Mouse (Mus musculus): ENCODE data around the gene Ankrd17. TPM values are rescaled to one million over a fixed set of nuclear protein-coding genes. Genes with fewer than 3 reads are reported as not detected.
"Not testable (repeated sequence)": the region's sequence is repeated elsewhere in the genome, so short reads cannot be mapped to it uniquely, and the experiment has no call there.

Ankrd17 gene
- polyA plus RNA-seq, 1 experiment from 2014 or later = 22.0 TPM

DNA sequence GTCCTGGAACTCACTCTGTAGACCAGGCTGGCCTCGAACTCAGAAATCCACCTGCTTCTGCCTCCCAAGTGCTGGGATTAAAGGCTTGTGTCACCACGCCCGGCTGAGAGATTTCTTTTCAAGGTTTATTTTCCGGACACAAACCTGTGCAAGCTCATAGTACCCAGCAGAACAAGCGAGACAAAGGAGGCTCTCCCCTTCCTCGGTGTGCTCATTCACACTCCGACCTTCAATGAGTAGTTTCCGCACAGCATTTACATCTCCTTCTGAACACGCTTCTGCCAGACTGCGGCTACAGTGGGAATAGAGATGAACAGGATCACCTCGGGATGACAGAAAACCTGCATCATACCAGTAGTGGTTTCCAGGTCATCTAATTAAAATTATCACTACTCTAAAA lies 68.0 kb downstream of the Ankrd17 start:
- Histone ChIP-seq H3K27ac (no peak overlapping the region), H3K27me3 (ENCODE audit: poor library complexity, severe bottlenecking) (no peaks in the 10 kb centered on the region), H3K9me3 (no peaks in the 10 kb centered on the region), H3K4me1 (no peaks in the 10 kb centered on the region), H3K4me3 (no peak overlapping the region), H3K36me3 (replicated peaks) (peaks cover 84% of the 10 kb centered on the region)
- WGBS = 96% methylated on average over 11 of the region's 11 CpGs
- DNase-seq (ENCODE audit: extremely low spot score, low spot score) = no peak

DNA sequence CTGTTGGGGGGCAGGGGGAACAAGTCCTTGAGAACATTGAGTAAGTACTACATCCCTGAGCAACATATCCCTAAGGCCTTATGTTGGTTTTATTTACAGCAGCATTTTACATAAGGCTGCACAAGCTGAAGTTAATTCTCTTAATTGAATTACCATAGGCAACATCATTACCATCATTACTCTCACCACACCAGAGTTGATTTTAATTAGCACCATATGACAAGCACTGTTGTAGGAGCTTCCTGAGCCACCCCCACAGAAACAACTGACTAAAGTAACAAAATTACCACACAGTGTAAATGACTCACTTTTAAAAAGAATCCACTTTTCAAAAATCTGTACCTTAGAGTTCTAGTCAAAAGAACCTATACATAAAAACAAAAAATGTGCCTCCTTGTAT lies 76.5 kb downstream of the Ankrd17 start:
- no peak for DNase-seq (ENCODE audit: extremely low spot score, low spot score)
- Histone ChIP-seq H3K4me1 (no peaks in the 10 kb centered on the region), H3K36me3 (replicated peaks) (peaks cover 95% of the 10 kb centered on the region), H3K27ac (no peak overlapping the region), H3K9me3 (no peaks in the 10 kb centered on the region), H3K4me3 (no peak overlapping the region), H3K27me3 (ENCODE audit: poor library complexity, severe bottlenecking) (no peaks in the 10 kb centered on the region)

DNA sequence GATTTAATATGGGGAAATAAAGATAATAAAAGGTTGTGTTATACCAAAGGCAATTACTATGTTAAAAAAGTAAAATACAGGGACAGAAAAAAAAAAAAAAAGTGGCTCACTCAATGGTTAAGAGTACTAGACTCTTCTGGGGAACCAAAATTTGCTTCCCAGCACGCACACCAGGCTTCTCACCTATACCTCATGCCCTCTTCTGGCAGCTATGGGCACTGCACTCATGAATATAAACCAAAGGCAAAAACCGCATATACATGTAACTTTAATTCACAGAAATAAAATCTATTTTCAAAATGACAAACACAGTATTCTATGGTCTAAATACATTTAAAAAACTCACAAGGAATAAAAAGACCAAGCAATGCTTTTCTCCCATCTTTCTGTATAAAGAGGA lies 79.8 kb downstream of the Ankrd17 start:
- no peaks in the 10 kb centered on the region for H3K4me1 ChIP-seq
- no peaks in the 10 kb centered on the region for H3K27me3 ChIP-seq (ENCODE audit: poor library complexity, severe bottlenecking)
- 81% methylated on average over 2 of the region's 2 CpGs for WGBS
- H3K4me3 ChIP-seq = no peak overlapping the region
- no peak overlapping the region for H3K27ac ChIP-seq
- H3K9me3 ChIP-seq = no peaks in the 10 kb centered on the region
- H3K36me3 ChIP-seq (replicated peaks) = peaks cover 96% of the 10 kb centered on the region
- no peak for DNase-seq (ENCODE audit: extremely low spot score, low spot score)

DNA sequence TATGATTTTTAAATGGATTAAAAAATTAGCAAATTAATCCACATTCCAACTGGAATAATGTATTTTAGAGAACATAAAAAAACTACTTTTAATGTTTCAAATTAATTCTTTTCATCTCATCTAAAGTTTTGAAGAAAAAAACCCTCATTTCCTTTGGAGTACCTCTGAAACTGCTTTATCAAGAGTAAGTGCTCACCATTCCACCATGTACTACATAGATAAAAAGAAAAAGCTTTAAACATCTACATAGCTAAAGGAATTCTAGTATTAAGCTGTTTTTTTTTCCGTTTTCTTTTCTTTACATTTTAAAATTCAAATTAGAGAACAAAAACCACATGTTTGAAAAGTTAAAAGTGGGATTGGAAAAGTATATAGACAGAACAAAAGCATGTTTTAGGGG lies 86.3 kb downstream of the Ankrd17 start:
- WGBS = 91% methylated on average over 1 of the region's 1 CpGs
- Histone ChIP-seq H3K4me1 (no peaks in the 10 kb centered on the region), H3K27me3 (ENCODE audit: poor library complexity, severe bottlenecking) (no peaks in the 10 kb centered on the region), H3K27ac (no peak overlapping the region), H3K4me3 (no peak overlapping the region), H3K9me3 (no peaks in the 10 kb centered on the region), H3K36me3 (replicated peaks) (peaks cover 66% of the 10 kb centered on the region)
- DNase-seq (ENCODE audit: extremely low spot score, low spot score) = no peak

DNA sequence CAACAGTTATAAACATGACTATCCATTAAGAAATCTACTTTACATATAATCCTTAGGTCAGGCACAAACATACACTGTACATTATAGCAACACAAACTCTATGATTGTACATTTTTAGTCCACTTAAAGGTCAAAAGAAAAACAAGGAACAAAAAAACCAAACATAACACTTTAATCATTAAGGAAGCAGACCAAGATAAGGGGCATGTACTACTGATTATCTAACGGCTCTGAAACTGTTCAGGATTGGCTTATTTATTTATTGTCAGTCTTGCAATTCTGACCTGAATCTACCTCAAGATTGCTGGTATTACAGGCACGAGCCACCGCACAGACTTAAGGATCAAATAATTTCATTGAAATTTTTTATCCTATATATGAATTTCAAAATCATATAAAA lies 87.0 kb downstream of the Ankrd17 start:
- 91% methylated on average over 3 of the region's 3 CpGs for WGBS
- Histone ChIP-seq H3K4me3 (no peak overlapping the region), H3K4me1 (no peaks in the 10 kb centered on the region), H3K9me3 (no peaks in the 10 kb centered on the region), H3K27me3 (ENCODE audit: poor library complexity, severe bottlenecking) (no peaks in the 10 kb centered on the region), H3K27ac (no peak overlapping the region), H3K36me3 (replicated peaks) (peaks cover 65% of the 10 kb centered on the region)
- no peak for DNase-seq (ENCODE audit: extremely low spot score, low spot score)

DNA sequence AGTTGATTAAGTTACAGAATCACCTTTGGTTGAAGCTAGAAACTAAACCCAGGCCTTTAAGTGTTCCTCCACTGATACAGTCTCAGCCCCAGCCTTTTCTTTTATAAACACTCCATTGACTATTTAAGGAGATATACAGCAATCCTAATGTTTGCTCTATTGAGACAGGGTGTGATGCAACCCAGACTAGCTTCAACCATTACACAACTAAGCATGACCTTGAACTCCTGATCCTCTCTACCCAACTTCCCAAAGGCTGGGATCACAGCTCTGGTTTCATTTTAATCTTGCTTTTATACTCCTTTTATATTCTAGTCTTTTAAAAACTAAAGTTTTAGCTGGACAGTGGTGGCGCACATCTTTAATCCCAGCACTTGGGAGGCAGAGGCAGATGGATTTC lies 88.9 kb downstream of the Ankrd17 start:
- Histone ChIP-seq H3K9me3 (no peaks in the 10 kb centered on the region), H3K36me3 (replicated peaks) (peaks cover 60% of the 10 kb centered on the region), H3K27me3 (ENCODE audit: poor library complexity, severe bottlenecking) (no peaks in the 10 kb centered on the region), H3K4me1 (no peaks in the 10 kb centered on the region), H3K27ac (no peak overlapping the region), H3K4me3 (no peak overlapping the region)
- 91% methylated on average over 1 of the region's 1 CpGs for WGBS
- DNase-seq (ENCODE audit: extremely low spot score, low spot score) = no peak

DNA sequence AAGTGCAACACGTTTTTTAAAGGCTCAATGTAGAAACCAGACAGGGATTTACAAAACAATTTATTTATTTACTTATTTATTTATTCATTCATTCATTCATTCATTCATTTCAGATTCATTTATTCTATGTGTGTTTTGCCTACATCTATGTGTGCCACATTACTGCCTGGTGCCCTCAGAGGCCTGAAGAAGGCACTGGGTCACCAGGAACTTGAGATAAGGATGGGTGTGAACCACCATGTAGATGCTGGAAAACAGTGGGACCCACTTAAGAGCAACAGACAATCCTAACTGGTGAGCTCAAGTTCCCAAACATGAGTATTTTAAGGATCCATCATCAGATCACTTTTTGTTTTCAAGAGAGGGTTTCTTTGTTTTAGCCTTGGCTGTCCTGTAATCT lies 91.6 kb downstream of the Ankrd17 start:
- no peak for DNase-seq (ENCODE audit: extremely low spot score, low spot score)
- Histone ChIP-seq H3K27me3 (ENCODE audit: poor library complexity, severe bottlenecking) (no peaks in the 10 kb centered on the region), H3K27ac (no peak overlapping the region), H3K4me1 (no peaks in the 10 kb centered on the region), H3K36me3 (replicated peaks) (peaks cover 64% of the 10 kb centered on the region), H3K9me3 (no peaks in the 10 kb centered on the region), H3K4me3 (no peak overlapping the region)
- WGBS = 91% methylated on average over 1 of the region's 1 CpGs

DNA sequence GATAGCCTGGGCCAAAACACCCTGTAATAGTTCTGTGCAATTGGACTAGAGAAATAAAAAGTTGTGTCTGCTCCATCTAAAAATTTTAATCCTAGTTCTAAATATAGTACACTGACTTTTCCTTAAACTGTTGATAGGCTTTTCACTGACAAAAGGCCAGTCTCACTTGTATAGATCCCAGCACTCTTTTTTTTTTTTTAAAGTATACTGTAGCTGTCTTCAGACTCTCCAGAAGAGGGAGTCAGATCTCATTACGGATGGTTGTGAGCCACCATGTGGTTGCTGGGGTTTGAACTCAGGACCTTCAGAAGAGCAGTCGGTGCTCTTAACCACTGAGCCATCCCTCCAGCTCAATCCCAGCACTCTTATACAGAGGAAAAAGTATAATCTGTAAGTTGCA lies 104.1 kb downstream of the Ankrd17 start:
- not testable (repeated sequence) for H3K4me3 ChIP-seq; H3K9me3 ChIP-seq; H3K27ac ChIP-seq; DNase-seq (ENCODE audit: extremely low spot score, low spot score); H3K27me3 ChIP-seq (ENCODE audit: poor library complexity, severe bottlenecking); H3K4me1 ChIP-seq
- peaks cover 100% of the 10 kb centered on the region for H3K36me3 ChIP-seq (replicated peaks)
- WGBS = 87% methylated on average over 2 of the region's 2 CpGs

DNA sequence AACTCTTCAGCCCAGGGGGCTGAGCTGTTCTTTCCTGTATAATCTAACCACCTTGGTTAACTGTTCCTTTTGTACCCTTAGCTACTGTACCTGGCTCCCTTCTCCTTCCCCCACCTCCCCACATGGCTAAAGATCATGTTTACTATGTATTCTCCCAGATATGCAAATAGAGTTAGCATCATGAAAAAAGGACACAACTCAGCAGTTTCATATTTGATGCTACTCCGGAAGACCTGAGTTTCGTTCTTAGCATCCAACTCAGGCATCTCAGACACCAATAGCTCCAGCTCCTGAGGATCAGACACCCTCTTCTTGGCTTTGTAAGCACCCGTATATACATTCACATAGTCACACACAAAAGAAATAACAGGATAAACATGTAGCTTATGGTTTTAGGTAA lies 109.4 kb downstream of the Ankrd17 start:
- 96% methylated on average over 3 of the region's 3 CpGs for WGBS
- no peak for DNase-seq (ENCODE audit: extremely low spot score, low spot score)
- H3K36me3 ChIP-seq (replicated peaks) = peaks cover 100% of the 10 kb centered on the region
- H3K4me3 ChIP-seq = no peak overlapping the region
- H3K4me1 ChIP-seq = no peaks in the 10 kb centered on the region
- H3K27ac ChIP-seq = no peak overlapping the region
- no peaks in the 10 kb centered on the region for H3K27me3 ChIP-seq (ENCODE audit: poor library complexity, severe bottlenecking)
- no peaks in the 10 kb centered on the region for H3K9me3 ChIP-seq

DNA sequence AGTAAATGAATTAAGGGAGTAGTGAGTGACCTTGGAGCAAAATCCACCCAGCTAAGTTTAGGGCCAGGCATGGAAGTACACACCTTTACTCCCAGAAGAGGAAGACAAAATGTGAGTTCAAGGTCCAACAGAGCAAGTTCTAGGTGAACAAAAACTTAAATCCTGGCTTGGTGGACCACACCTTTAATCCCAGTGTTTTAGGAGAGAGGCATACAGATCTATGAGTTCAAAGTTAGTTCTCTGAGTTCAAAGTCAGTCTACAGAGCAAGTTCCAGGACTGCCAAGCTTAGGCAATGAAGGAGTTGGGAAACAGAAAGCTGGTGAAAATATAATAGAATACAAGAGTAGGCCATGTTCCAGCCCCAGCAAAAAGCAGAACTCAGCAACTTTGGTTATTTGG lies 118.9 kb downstream of the Ankrd17 start:
- H3K27ac ChIP-seq = no peak overlapping the region
- H3K36me3 ChIP-seq (replicated peaks) = peaks cover 95% of the 10 kb centered on the region

DNA sequence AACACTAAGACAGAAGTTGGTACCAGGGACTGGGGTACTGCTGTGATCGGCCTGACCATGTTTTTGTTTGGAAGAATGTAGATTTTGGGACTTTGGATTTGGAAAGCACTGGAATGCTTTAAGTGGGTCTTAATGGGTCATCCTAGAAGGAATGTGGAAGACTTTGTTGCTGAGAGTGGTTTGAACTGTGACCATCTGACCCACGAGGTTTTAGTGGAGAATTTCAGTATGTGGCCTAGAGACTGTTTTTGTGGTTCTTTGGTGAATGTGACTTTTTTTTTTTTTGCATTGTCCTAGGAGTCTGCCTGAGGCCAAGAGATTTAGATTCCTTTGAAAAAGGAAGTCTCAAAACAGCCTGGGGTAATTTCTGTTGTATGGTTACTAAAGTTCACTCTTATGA lies 119.4 kb downstream of the Ankrd17 start:
- no peak for DNase-seq (ENCODE audit: extremely low spot score, low spot score)
- 86% methylated on average over 2 of the region's 2 CpGs for WGBS
- no peaks in the 10 kb centered on the region for H3K27me3 ChIP-seq (ENCODE audit: poor library complexity, severe bottlenecking)
- H3K4me1 ChIP-seq = no peaks in the 10 kb centered on the region
- H3K27ac ChIP-seq = no peak overlapping the region
- no peaks in the 10 kb centered on the region for H3K9me3 ChIP-seq
- H3K4me3 ChIP-seq = no peak overlapping the region
- H3K36me3 ChIP-seq (replicated peaks) = peaks cover 95% of the 10 kb centered on the region

More for the DNA sequence above, 118.9 kb downstream of the Ankrd17 start:
- no peaks in the 10 kb centered on the region for H3K4me1 ChIP-seq
- H3K4me3 ChIP-seq = no peak overlapping the region
- no peaks in the 10 kb centered on the region for H3K27me3 ChIP-seq (ENCODE audit: poor library complexity, severe bottlenecking)
- DNase-seq (ENCODE audit: extremely low spot score, low spot score) = no peak
- H3K9me3 ChIP-seq = no peaks in the 10 kb centered on the region

DNA sequence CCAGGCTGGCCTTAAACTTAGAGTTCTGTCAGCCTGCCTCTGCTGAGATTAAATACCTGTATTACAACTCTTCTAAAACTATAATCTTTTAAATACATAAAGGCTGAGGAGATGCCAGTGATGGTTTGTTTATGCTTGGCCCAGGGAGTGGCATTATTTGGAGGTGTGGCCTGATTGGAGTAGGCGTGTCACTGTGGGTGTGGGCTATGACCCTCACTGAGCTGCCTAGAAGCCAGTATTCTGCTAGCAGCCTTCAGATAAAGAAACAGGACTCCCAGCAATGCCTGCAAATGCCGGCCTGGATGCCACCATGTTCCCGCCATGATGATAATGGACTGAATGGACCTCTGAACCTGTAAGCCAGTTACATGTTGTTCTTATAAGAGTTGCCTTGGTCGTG lies 119.8 kb downstream of the Ankrd17 start:
- no peak for DNase-seq (ENCODE audit: extremely low spot score, low spot score)
- H3K27me3 ChIP-seq (ENCODE audit: poor library complexity, severe bottlenecking) = no peaks in the 10 kb centered on the region
- H3K27ac ChIP-seq = no peak overlapping the region
- H3K4me1 ChIP-seq = no peaks in the 10 kb centered on the region
- 88% methylated on average over 4 of the region's 4 CpGs for WGBS
- no peaks in the 10 kb centered on the region for H3K9me3 ChIP-seq
- no peak overlapping the region for H3K4me3 ChIP-seq
- H3K36me3 ChIP-seq (replicated peaks) = peaks cover 95% of the 10 kb centered on the region

DNA sequence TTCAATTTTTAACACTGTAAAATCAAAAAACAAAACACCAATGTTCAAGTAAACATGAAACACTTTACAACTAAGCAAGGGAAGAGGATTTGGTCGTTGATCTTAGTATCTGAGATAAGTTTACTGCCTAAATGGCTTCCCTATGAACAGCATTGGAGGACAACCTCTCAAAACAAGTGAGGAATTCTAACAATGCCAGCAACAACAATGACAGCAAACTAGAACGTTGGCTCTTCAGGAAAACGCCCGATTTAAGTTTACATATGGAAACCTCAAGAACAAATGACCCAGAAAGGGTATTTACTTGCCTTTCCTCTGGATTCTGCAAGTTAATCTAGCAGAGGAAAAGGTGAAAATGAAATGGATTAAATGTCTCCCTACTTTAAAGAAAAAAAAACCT lies 121.0 kb downstream of the Ankrd17 start:
- Histone ChIP-seq H3K4me3 (no peak overlapping the region), H3K9me3 (no peaks in the 10 kb centered on the region), H3K4me1 (no peaks in the 10 kb centered on the region), H3K36me3 (replicated peaks) (peaks cover 95% of the 10 kb centered on the region), H3K27me3 (ENCODE audit: poor library complexity, severe bottlenecking) (no peaks in the 10 kb centered on the region), H3K27ac (no peak overlapping the region)
- WGBS = 79% methylated on average over 4 of the region's 4 CpGs
- DNase-seq (ENCODE audit: extremely low spot score, low spot score) = no peak

DNA sequence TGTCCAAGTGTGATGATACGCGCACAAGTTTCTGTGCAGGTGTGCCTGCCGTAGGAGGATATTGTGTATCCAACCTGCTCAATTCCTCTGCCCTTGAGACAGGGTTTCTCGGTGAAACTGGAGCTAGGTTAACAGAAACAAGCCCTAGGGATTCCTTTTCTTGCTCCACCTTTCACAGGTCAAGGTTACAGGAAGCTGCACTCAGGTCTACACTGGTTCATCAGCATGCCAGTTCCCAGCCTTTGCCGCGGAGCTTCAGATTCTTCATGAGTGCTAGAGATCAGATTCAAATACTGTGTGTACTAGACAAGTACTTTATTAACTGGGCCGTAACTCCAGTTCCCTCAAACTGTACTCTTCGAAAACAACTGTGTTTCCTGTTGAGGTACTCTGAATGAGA lies 131.2 kb downstream of the Ankrd17 start:
- DNase-seq (ENCODE audit: extremely low spot score, low spot score) = no peak
- no peak overlapping the region for H3K4me3 ChIP-seq
- 97% methylated on average over 8 of the region's 8 CpGs for WGBS
- peaks cover 96% of the 10 kb centered on the region for H3K36me3 ChIP-seq (replicated peaks)
- H3K4me1 ChIP-seq = no peaks in the 10 kb centered on the region
- no peaks in the 10 kb centered on the region for H3K27me3 ChIP-seq (ENCODE audit: poor library complexity, severe bottlenecking)
- no peak overlapping the region for H3K27ac ChIP-seq
- no peaks in the 10 kb centered on the region for H3K9me3 ChIP-seq
